Mouse (Mus musculus) kidney, embryonic 14.5 days (tissue): ENCODE results near the gene Uts2b. TPM values are rescaled to one million over a fixed set of nuclear protein-coding genes. Genes with fewer than 3 reads are reported as not detected.
"Not testable (repeated sequence)": the region's sequence is repeated elsewhere in the genome, so short reads cannot be mapped to it uniquely, and the experiment has no call there.

Experiments
- ATAC-seq: fragments of 200-750 bp; cut with Nextera tagmentation; 2 replicates; pipeline ENCODE4 v1.8.0; 2017; ENCODE audit warnings: moderate number of reproducible peaks, mild to moderate bottlenecking, moderate TSS enrichment, moderate library complexity; ENCODE audit not compliant: low FRiP score, low TSS enrichment
- H3K27ac ChIP-seq: fragments of 300-500 bp; sonication (generic); 2 replicates; pipeline ENCODE4 v1.5.1; 2014; ENCODE audit warnings: low read depth, mild to moderate bottlenecking, low read length, moderate library complexity, mixed read lengths
- H3K27me3 ChIP-seq: fragments of 300-500 bp; sonication (generic); 2 replicates; pipeline ENCODE4 v1.6.1; 2014; ENCODE audit warnings: mild to moderate bottlenecking, low read length; ENCODE audit not compliant: control insufficient read depth, insufficient read depth
- H3K36me3 ChIP-seq: fragments of 300-500 bp; sonication (generic); 2 replicates; pipeline ENCODE4 v1.6.1; 2014; ENCODE audit warnings: low read length, mixed read lengths; ENCODE audit not compliant: control insufficient read depth, insufficient read depth
- H3K4me1 ChIP-seq: fragments of 300-500 bp; sonication (generic); 2 replicates; pipeline ENCODE4 v1.6.1; 2014; ENCODE audit warnings: low read length, mixed read lengths; ENCODE audit not compliant: control insufficient read depth, insufficient read depth
- H3K4me2 ChIP-seq: fragments of 300-500 bp; sonication (generic); replicated peaks from 2 replicates; pipeline ENCODE4 v1.6.1; 2014; ENCODE audit warnings: low read depth, mild to moderate bottlenecking, low read length
- H3K4me3 ChIP-seq: fragments of 300-500 bp; sonication (generic); 2 replicates; pipeline ENCODE4 v1.5.1; 2014; ENCODE audit warnings: mild to moderate bottlenecking, low read length
- H3K9ac ChIP-seq: fragments of 300-500 bp; sonication (generic); 2 replicates; pipeline ENCODE4 v1.6.1; 2014; ENCODE audit warnings: low read depth, mild to moderate bottlenecking, low read length, moderate library complexity
- H3K9me3 ChIP-seq: fragments of 300-500 bp; sonication (generic); 2 replicates; pipeline ENCODE4 v1.6.1; 2016; ENCODE audit warnings: low read length; ENCODE audit not compliant: control insufficient read depth
- WGBS: fragments of 180-500 bp; shearing (Covaris S2); extraction: QIAGEN DNeasy Blood & Tissue Kit; methylation state at CpG from one replicate; pipeline ENCODE4 v1.1.7; 2014; 5-methylcytosine and 5-hydroxymethylcytosine counted together
- polyA plus RNA-seq: library from polyadenylated mRNA; unstranded; fragments of >200 nt; fragmentation: Nextera tagmentation; extraction: Ambion mirVana; gene quantifications from 2 replicates; pipeline ENCODE4 v1.2.1, GENCODE M21; 2014

The Uts2b gene
- polyA plus RNA-seq, 1 experiment from 2014 or later: not detected

- ATAC-seq: no peak
These were observed 20.0 kb downstream of the Uts2b start for GRCm38 (mm10) chr16:27349878-27350532.

GRCm38 (mm10) chr16:27349235-27349634, 20.8 kb downstream of the Uts2b start:
- no peak overlapping the region for H3K27ac ChIP-seq
- H3K36me3 ChIP-seq: no peaks in the 10 kb centered on the region
- H3K9me3 ChIP-seq: no peaks in the 10 kb centered on the region
- no peaks in the 10 kb centered on the region for H3K4me1 ChIP-seq
- 92% methylated on average over 2 of the region's 2 CpGs for WGBS
- ATAC-seq: no peak
- H3K9ac ChIP-seq: no peak overlapping the region
- H3K27me3 ChIP-seq: no peaks in the 10 kb centered on the region
- no peak overlapping the region for H3K4me2 ChIP-seq
- H3K4me3 ChIP-seq: no peak overlapping the region

More at GRCm38 (mm10) chr16:27349878-27350532, 20.0 kb downstream of the Uts2b start:
- H3K4me3 ChIP-seq: no peak overlapping the region
- H3K4me1 ChIP-seq: no peaks in the 10 kb centered on the region
- H3K9me3 ChIP-seq: no peaks in the 10 kb centered on the region
- no peak overlapping the region for H3K27ac ChIP-seq
- H3K27me3 ChIP-seq: no peaks in the 10 kb centered on the region
- no peak overlapping the region for H3K4me2 ChIP-seq
- WGBS: 84% methylated on average over 7 of the region's 7 CpGs
- no peak overlapping the region for H3K9ac ChIP-seq
- no peaks in the 10 kb centered on the region for H3K36me3 ChIP-seq

GRCm38 (mm10) chr16:27348359-27348758, 21.7 kb downstream of the Uts2b start:
- Histone ChIP-seq H3K36me3 (no peaks in the 10 kb centered on the region), H3K9me3 (no peaks in the 10 kb centered on the region), H3K27ac (no peak overlapping the region), H3K4me2 (no peak overlapping the region), H3K9ac (no peak overlapping the region), H3K27me3 (no peaks in the 10 kb centered on the region), H3K4me1 (no peaks in the 10 kb centered on the region), H3K4me3 (no peak overlapping the region)
- no peak for ATAC-seq
- 75% methylated on average over 1 of the region's 1 CpGs for WGBS

- Histone ChIP-seq H3K4me1 (no peaks in the 10 kb centered on the region), H3K9me3 (no peaks in the 10 kb centered on the region), H3K27ac (no peak overlapping the region), H3K36me3 (no peaks in the 10 kb centered on the region), H3K9ac (no peak overlapping the region), H3K4me3 (no peak overlapping the region), H3K4me2 (no peak overlapping the region), H3K27me3 (no peaks in the 10 kb centered on the region)
- ATAC-seq: no peak
- WGBS: 65% methylated on average over 3 of the region's 3 CpGs
These were observed 22.5 kb downstream of the Uts2b start for GRCm38 (mm10) chr16:27347521-27347920.

- Histone ChIP-seq H3K27ac (no peak overlapping the region), H3K4me2 (no peak overlapping the region), H3K36me3 (no peaks in the 10 kb centered on the region), H3K4me3 (no peak overlapping the region), H3K9me3 (no peaks in the 10 kb centered on the region), H3K27me3 (no peaks in the 10 kb centered on the region), H3K4me1 (no peaks in the 10 kb centered on the region), H3K9ac (no peak overlapping the region)
- 97% methylated on average over 2 of the region's 2 CpGs for WGBS
- no peak for ATAC-seq
These were observed 43.6 kb downstream of the Uts2b start for GRCm38 (mm10) chr16:27326463-27326862.

- Histone ChIP-seq H3K4me3 (no peak overlapping the region), H3K36me3 (no peaks in the 10 kb centered on the region), H3K4me1 (no peaks in the 10 kb centered on the region), H3K27ac (no peak overlapping the region), H3K4me2 (no peak overlapping the region), H3K9me3 (no peaks in the 10 kb centered on the region), H3K9ac (no peak overlapping the region), H3K27me3 (no peaks in the 10 kb centered on the region)
- no peak for ATAC-seq
These were observed 48.0 kb downstream of the Uts2b start for GRCm38 (mm10) chr16:27322047-27322446.

- 81% methylated on average over 1 of the region's 1 CpGs for WGBS
- H3K27ac ChIP-seq: no peak overlapping the region
- no peak overlapping the region for H3K4me2 ChIP-seq
- H3K4me1 ChIP-seq: no peaks in the 10 kb centered on the region
- H3K36me3 ChIP-seq: no peaks in the 10 kb centered on the region
- no peak overlapping the region for H3K9ac ChIP-seq
- ATAC-seq: no peak
- no peak overlapping the region for H3K4me3 ChIP-seq
- H3K27me3 ChIP-seq: no peaks in the 10 kb centered on the region
- H3K9me3 ChIP-seq: no peaks in the 10 kb centered on the region
These were observed 50.9 kb downstream of the Uts2b start for GRCm38 (mm10) chr16:27319099-27319498.

- not testable (repeated sequence) for ATAC-seq, H3K36me3 ChIP-seq, H3K9ac ChIP-seq, H3K4me2 ChIP-seq, H3K4me1 ChIP-seq, H3K27ac ChIP-seq, H3K9me3 ChIP-seq, H3K4me3 ChIP-seq, H3K27me3 ChIP-seq
- WGBS: 63% methylated on average over 4 of the region's 4 CpGs
These were observed 62.9 kb downstream of the Uts2b start, which contains the start of gene Ostn for GRCm38 (mm10) chr16:27307189-27307588. Ostn (plus strand) TSS chr16:27307489.
